13 mouse cellular contexts compared by ENCODE assay signal in genomic region chr1:170815287-170816004, GRCm38 (mm10).
"Had no signal": no experiment of that assay in that cellular context is flagged by ENCODE, and none has a peak within 500 bp of the region (broad histone marks: within the 10 kb centered on the region; RNA-seq: fewer than 3 reads in every experiment).

No protein-coding gene starts in this region.

- H3K27me3 ChIP-seq: limb, embryonic 12.5 days; liver, embryonic 12.5 days; lung, embryonic 15.5 days; megakaryocyte, embryonic 14.5 days; midbrain, embryonic 15.5 days had no signal

- H3K4me2 ChIP-seq: limb, embryonic 12.5 days; liver, embryonic 12.5 days; lung, embryonic 15.5 days; midbrain, embryonic 11.5 days; midbrain, embryonic 15.5 days had no signal

- H3K9ac ChIP-seq: limb, embryonic 12.5 days; liver, embryonic 12.5 days; lung, embryonic 15.5 days; midbrain, embryonic 15.5 days had no signal

- ATAC-seq: hindbrain, embryonic 16.5 days; inflammation-experienced regulatory T-cells, adult 6 months; liver, embryonic 12.5 days; midbrain, embryonic 15.5 days had no signal

- H3K4me3 ChIP-seq: limb, embryonic 12.5 days; liver, embryonic 12.5 days; lung, embryonic 15.5 days; megakaryocyte, embryonic 14.5 days; midbrain, embryonic 15.5 days had no signal

- H3K9me3 ChIP-seq: limb, embryonic 12.5 days; liver, embryonic 12.5 days; lung, embryonic 15.5 days; megakaryocyte, embryonic 14.5 days; midbrain, embryonic 15.5 days had no signal

- H3K36me3 ChIP-seq: midbrain, embryonic 15.5 days had no signal

- H3K4me1 ChIP-seq: limb, embryonic 12.5 days; liver, embryonic 12.5 days; lung, embryonic 15.5 days; midbrain, embryonic 15.5 days had no signal

- DNase-seq: lung, postnatal 14 days; right cerebral cortex, postnatal 14 days; thymus, postnatal 36 days had no signal

- H3K27ac ChIP-seq: kidney, postnatal 0 days; limb, embryonic 12.5 days; liver, embryonic 12.5 days; lung, embryonic 15.5 days; macrophage; midbrain, embryonic 15.5 days had no signal
